Mouse (Mus musculus): ENCODE results near the gene Trabd2b.

GRCm38 (mm10) chr4:114643679-114644208 lies 237.2 kb downstream of the Trabd2b start:
- TF ChIP-seq POLR2A (IDR thresholded peaks at IDR 0.05; ENCODE audit: borderline replicate concordance, insufficient read depth, low read length) (no peak), CTCF (IDR thresholded peaks at IDR 0.05; ENCODE audit: borderline replicate concordance, insufficient read depth, low read depth, low read length) (no peak)
